Mouse (Mus musculus): Measurements from ENCODE around the gene Sdccag8.
"Not testable (repeated sequence)": the region's sequence is repeated elsewhere in the genome, so short reads cannot be mapped to it uniquely, and the experiment has no call there.

Sdccag8 gene

GRCm38 (mm10) chr1:176879614-176880013, 65.2 kb downstream of the Sdccag8 start:
- no peak for DNase-seq

- no peak for DNase-seq
These were observed 65.6 kb downstream of the Sdccag8 start for GRCm38 (mm10) chr1:176880101-176880500.

GRCm38 (mm10) chr1:176880943-176881342, 66.5 kb downstream of the Sdccag8 start:
- DNase-seq, result no peak

- no peak for DNase-seq
These were observed 70.9 kb downstream of the Sdccag8 start for GRCm38 (mm10) chr1:176885207-176885933.

GRCm38 (mm10) chr1:176886002-176886401, 71.5 kb downstream of the Sdccag8 start:
- DNase-seq, result no peak

GRCm38 (mm10) chr1:176903741-176904140, 89.3 kb downstream of the Sdccag8 start:
- DNase-seq, result no peak

- no peak for DNase-seq
These were observed 101.5 kb downstream of the Sdccag8 start for GRCm38 (mm10) chr1:176915946-176916345.

GRCm38 (mm10) chr1:176919486-176919885, 105.0 kb downstream of the Sdccag8 start:
- no peak for DNase-seq

GRCm38 (mm10) chr1:176922842-176923241, 108.4 kb downstream of the Sdccag8 start:
- DNase-seq, result no peak

- no peak for DNase-seq
These were observed 111.5 kb downstream of the Sdccag8 start for GRCm38 (mm10) chr1:176926009-176926408.

GRCm38 (mm10) chr1:176927312-176927711, 112.9 kb downstream of the Sdccag8 start:
- DNase-seq, result no peak

- DNase-seq, result no peak
These were observed 115.2 kb downstream of the Sdccag8 start for GRCm38 (mm10) chr1:176929710-176930109.

GRCm38 (mm10) chr1:176930574-176930973, 116.1 kb downstream of the Sdccag8 start:
- no peak for DNase-seq

- DNase-seq, result no peak
These were observed 116.6 kb downstream of the Sdccag8 start for GRCm38 (mm10) chr1:176930981-176931500.

GRCm38 (mm10) chr1:176931511-176931910, 117.1 kb downstream of the Sdccag8 start:
- no peak for DNase-seq

- DNase-seq, result no peak
These were observed 118.0 kb downstream of the Sdccag8 start for GRCm38 (mm10) chr1:176932320-176932950.

- no peak for DNase-seq
These were observed 118.9 kb downstream of the Sdccag8 start for GRCm38 (mm10) chr1:176933319-176933718.

GRCm38 (mm10) chr1:176934043-176934762, 119.7 kb downstream of the Sdccag8 start:
- DNase-seq, result no peak

GRCm38 (mm10) chr1:176939901-176940341, 125.5 kb downstream of the Sdccag8 start:
- no peak for DNase-seq

- DNase-seq, result not testable (repeated sequence)
These were observed 127.0 kb downstream of the Sdccag8 start for GRCm38 (mm10) chr1:176941286-176941990.

GRCm38 (mm10) chr1:176943126-176943525, 128.7 kb downstream of the Sdccag8 start:
- DNase-seq, result no peak

GRCm38 (mm10) chr1:176943987-176944386, 129.5 kb downstream of the Sdccag8 start:
- DNase-seq, result no peak

All from kidney, postnatal 14 days (tissue).